17 mouse cellular contexts compared by ENCODE assay signal in genomic region chr5:107272252-107273028, GRCm38 (mm10). TPM values are rescaled to one million over a fixed set of nuclear protein-coding genes. Genes with fewer than 3 reads are reported as not detected.
DNase-seq lines count a peak whose midpoint lies in the region; ATAC-seq lines count a peak whose summit lies in the region.
"Had no signal": no experiment of that assay in that cellular context is flagged by ENCODE, and none has a peak within 500 bp of the region (broad histone marks: within the 10 kb centered on the region; RNA-seq: fewer than 3 reads in every experiment).

No protein-coding gene starts in this region.

- H3K4me2 ChIP-seq in heart, embryonic 12.5 days: no peak overlapping the region
- H3K4me2 ChIP-seq in intestine, embryonic 15.5 days (replicated peaks): no peak overlapping the region
- no peak overlapping the region for H3K4me2 ChIP-seq in kidney, embryonic 15.5 days
- no peak overlapping the region for H3K4me2 ChIP-seq in liver, embryonic 16.5 days (ENCODE audit: low read depth, low read length)
- no peak overlapping the region for H3K4me2 ChIP-seq in hindbrain, embryonic 11.5 days (replicated peaks; ENCODE audit: low read depth, low read length)
- H3K4me2 ChIP-seq: embryonic facial prominence, embryonic 12.5 days; forebrain, embryonic 13.5 days; limb, embryonic 15.5 days had no signal

- no peak overlapping the region for H3K9ac ChIP-seq in heart, embryonic 12.5 days
- H3K9ac ChIP-seq in intestine, embryonic 15.5 days: no peak overlapping the region
- no peak overlapping the region for H3K9ac ChIP-seq in kidney, embryonic 15.5 days
- H3K9ac ChIP-seq in liver, embryonic 16.5 days (ENCODE audit: low read depth, low read length): no peak overlapping the region
- no peak overlapping the region for H3K9ac ChIP-seq in hindbrain, embryonic 11.5 days (ENCODE audit: low read depth, low read length)
- H3K9ac ChIP-seq: embryonic facial prominence, embryonic 12.5 days; forebrain, embryonic 13.5 days; limb, embryonic 15.5 days had no signal

- intact Hi-C loops in heart, postnatal 10 days (cut with DNase I): no loop called here

- WGBS in heart, embryonic 12.5 days: 74% methylated on average over 11 of the region's 11 CpGs
- WGBS in intestine, embryonic 15.5 days: 40% methylated on average over 11 of the region's 11 CpGs
- whole genome bisulfite sequencing in kidney, embryonic 15.5 days: 45% methylated on average over 11 of the region's 11 CpGs
- WGBS in liver, embryonic 16.5 days (ENCODE audit: insufficient replicate concordance): 45% methylated on average over 11 of the region's 11 CpGs
- WGBS in hindbrain, embryonic 11.5 days: 58% methylated on average over 11 of the region's 11 CpGs

- H3K4me3 ChIP-seq in heart, embryonic 12.5 days: no peak overlapping the region
- no peak overlapping the region for H3K4me3 ChIP-seq in intestine, embryonic 15.5 days (replicated peaks)
- no peak overlapping the region for H3K4me3 ChIP-seq in kidney, embryonic 15.5 days (replicated peaks)
- no peak overlapping the region for H3K4me3 ChIP-seq in liver, embryonic 16.5 days (ENCODE audit: low read depth, low read length)
- H3K4me3 ChIP-seq in hindbrain, embryonic 11.5 days (ENCODE audit: low read depth, low read length): no peak overlapping the region
- H3K4me3 ChIP-seq: embryonic facial prominence, embryonic 12.5 days; forebrain, embryonic 13.5 days; limb, embryonic 15.5 days had no signal

- H3K27ac ChIP-seq in heart, embryonic 12.5 days (ENCODE audit: poor library complexity, severe bottlenecking): 0 out of 2 replicates have a peak overlapping the region, but pooled peaks have one; percentile 9
- H3K27ac ChIP-seq in intestine, embryonic 15.5 days: peak overlapping the region; percentile 37
- peak overlapping the region; percentile 15; the same call in 1 of the 2 replicates for H3K27ac ChIP-seq in kidney, embryonic 15.5 days
- no peak overlapping the region for H3K27ac ChIP-seq in liver, embryonic 16.5 days (ENCODE audit: low read length)
- H3K27ac ChIP-seq in hindbrain, embryonic 11.5 days (ENCODE audit: low read depth, low read length): no peak overlapping the region
- H3K27ac ChIP-seq: embryonic facial prominence, embryonic 12.5 days; forebrain, embryonic 13.5 days; limb, embryonic 15.5 days had no signal

- H3K9me3 ChIP-seq in heart, embryonic 12.5 days (replicated peaks): no peaks in the 10 kb centered on the region
- no peaks in the 10 kb centered on the region for H3K9me3 ChIP-seq in intestine, embryonic 15.5 days
- H3K9me3 ChIP-seq in kidney, embryonic 15.5 days (replicated peaks): no peaks in the 10 kb centered on the region
- H3K9me3 ChIP-seq in liver, embryonic 16.5 days (replicated peaks; ENCODE audit: control insufficient read depth, low read length): no peaks in the 10 kb centered on the region
- no peaks in the 10 kb centered on the region for H3K9me3 ChIP-seq in hindbrain, embryonic 11.5 days (ENCODE audit: control insufficient read depth, low read length)
- H3K9me3 ChIP-seq: embryonic facial prominence, embryonic 12.5 days; forebrain, embryonic 13.5 days; limb, embryonic 15.5 days had no signal

- no peak for ATAC-seq in heart, embryonic 12.5 days (ENCODE audit: insufficient number of reproducible peaks, low FRiP score)
- ATAC-seq in intestine, embryonic 15.5 days: peak; percentile 78
- ATAC-seq in kidney, embryonic 15.5 days (replicated peaks; ENCODE audit: low FRiP score): peak; percentile 53; the same call in 1 of the 2 replicates
- peak; percentile 25; the same call in 1 of the 2 replicates for ATAC-seq in liver, embryonic 16.5 days (ENCODE audit: low read depth)
- ATAC-seq in megakaryocyte-erythroid progenitor cell, adult 5-6 weeks (replicated peaks; ENCODE audit: low FRiP score, low TSS enrichment, poor library complexity, severe bottlenecking): no peak
- ATAC-seq in hindbrain, embryonic 11.5 days (ENCODE audit: low FRiP score): no peak
- ATAC-seq: CD4-positive, CD25-positive, alpha-beta regulatory T cell, adult 4 months; forebrain, embryonic 13.5 days had no signal

- DNase-seq in heart, postnatal 10 days: no peak
- DNase-seq in hindbrain, embryonic 11.5 days (ENCODE audit: low spot score): no peak
- DNase-seq: adrenal gland, adult 8-10 months; cerebellum, adult 18-20 months; gastrocnemius, postnatal 14 days; heart, postnatal 14 days; midbrain, embryonic 14.5 days; thymus, postnatal 4 days had no signal

- peaks cover 71% of the 10 kb centered on the region for H3K4me1 ChIP-seq in heart, embryonic 12.5 days (replicated peaks)
- H3K4me1 ChIP-seq in intestine, embryonic 15.5 days (replicated peaks): peaks cover 38% of the 10 kb centered on the region
- H3K4me1 ChIP-seq in kidney, embryonic 15.5 days: peaks cover 53% of the 10 kb centered on the region
- peaks cover 17% of the 10 kb centered on the region for H3K4me1 ChIP-seq in liver, embryonic 16.5 days (ENCODE audit: control insufficient read depth, low read depth, low read length)
- 0 out of 2 replicates have a peak, but pooled peaks cover 2% of the 10 kb centered on the region for H3K4me1 ChIP-seq in hindbrain, embryonic 11.5 days (replicated peaks; ENCODE audit: control insufficient read depth, insufficient read depth, low read length)

- no peaks in the 10 kb centered on the region for H3K27me3 ChIP-seq in heart, embryonic 12.5 days (replicated peaks)
- H3K27me3 ChIP-seq in intestine, embryonic 15.5 days (replicated peaks): no peaks in the 10 kb centered on the region
- H3K27me3 ChIP-seq in kidney, embryonic 15.5 days: no peaks in the 10 kb centered on the region
- H3K27me3 ChIP-seq in liver, embryonic 16.5 days (ENCODE audit: control insufficient read depth, insufficient read depth, low read depth, low read length): no peaks in the 10 kb centered on the region
- no peaks in the 10 kb centered on the region for H3K27me3 ChIP-seq in hindbrain, embryonic 11.5 days (ENCODE audit: control insufficient read depth, insufficient read depth, low read length)
- H3K27me3 ChIP-seq: embryonic facial prominence, embryonic 12.5 days; limb, embryonic 15.5 days had no signal

- H3K36me3 ChIP-seq in heart, embryonic 12.5 days: no peaks in the 10 kb centered on the region
- H3K36me3 ChIP-seq in intestine, embryonic 15.5 days: no peaks in the 10 kb centered on the region
- H3K36me3 ChIP-seq in kidney, embryonic 15.5 days: no peaks in the 10 kb centered on the region
- H3K36me3 ChIP-seq in liver, embryonic 16.5 days (ENCODE audit: control insufficient read depth, insufficient read depth): no peaks in the 10 kb centered on the region
- no peaks in the 10 kb centered on the region for H3K36me3 ChIP-seq in hindbrain, embryonic 11.5 days (ENCODE audit: control insufficient read depth, insufficient read depth, low read length)
- H3K36me3 ChIP-seq: embryonic facial prominence, embryonic 12.5 days had no signal

RNA-seq across cellular contexts. Expression of gene Tgfbr3, which starts 17.0 kb away (rescaled TPM):
- polyA plus RNA-seq in heart, embryonic 12.5 days (2016; fragmentation: Nextera tagmentation; extraction: Ambion mirVana): 38.1 and 38.2 TPM in 2 replicates
- total RNA-seq in heart, postnatal 10 days (2021): 10 to 100 TPM; 42.6 to 52.0 TPM
- 14.4 and 16.3 TPM in 2 replicates for polyA plus RNA-seq in intestine, embryonic 15.5 days (2015; fragmentation: Nextera tagmentation; extraction: Ambion mirVana)
- polyA plus RNA-seq in kidney, embryonic 15.5 days (2015; fragmentation: Nextera tagmentation; extraction: Ambion mirVana): 15.8 and 19.8 TPM in 2 replicates
- polyA plus RNA-seq in liver, embryonic 16.5 days (2015; fragmentation: Nextera tagmentation; extraction: Ambion mirVana): 6.5 and 6.8 TPM in 2 replicates
- 28.8 and 36.5 TPM in 2 replicates for total RNA-seq in megakaryocyte-erythroid progenitor cell, adult 5-6 weeks (2014; fragmentation: Nextera tagmentation)
- total RNA-seq in megakaryocyte-erythroid progenitor cell, adult 5-6 weeks (2017): 25.6 and 35.5 TPM in 2 replicates
- polyA plus RNA-seq in hindbrain, embryonic 11.5 days (2014; fragmentation: Nextera tagmentation; extraction: Ambion mirVana): 7.5 and 9.6 TPM in 2 replicates

RNA-seq across cellular contexts. Expression of gene Brdt, which starts 58.5 kb away (rescaled TPM):
- polyA plus RNA-seq in heart, embryonic 12.5 days (2016; fragmentation: Nextera tagmentation; extraction: Ambion mirVana): 0.31 and 0.45 TPM in 2 replicates
- 1 to 10 TPM; 1.0 to 1.2 TPM for total RNA-seq in heart, postnatal 10 days (2021)
- 1.1 and 1.2 TPM in 2 replicates for polyA plus RNA-seq in intestine, embryonic 15.5 days (2015; fragmentation: Nextera tagmentation; extraction: Ambion mirVana)
- polyA plus RNA-seq in kidney, embryonic 15.5 days (2015; fragmentation: Nextera tagmentation; extraction: Ambion mirVana): 1.7 and 2.0 TPM in 2 replicates
- 0.22 TPM in 2 replicates for polyA plus RNA-seq in liver, embryonic 16.5 days (2015; fragmentation: Nextera tagmentation; extraction: Ambion mirVana)
- total RNA-seq in megakaryocyte-erythroid progenitor cell, adult 5-6 weeks (2014; fragmentation: Nextera tagmentation): 0.11 and 0.15 TPM in 2 replicates
- total RNA-seq in megakaryocyte-erythroid progenitor cell, adult 5-6 weeks (2017): 0.85 TPM in 1 of 2 replicates, not detected in the other
- polyA plus RNA-seq in hindbrain, embryonic 11.5 days (2014; fragmentation: Nextera tagmentation; extraction: Ambion mirVana): 1.2 and 2.1 TPM in 2 replicates

Comparison
In these comparisons a context has a peak if more than half of its experiments do, and no peak if none do; other contexts are left out.
1. ATAC-seq: peak in intestine, embryonic 15.5 days (single experiment), kidney, embryonic 15.5 days (single experiment) and liver, embryonic 16.5 days (single experiment); none in heart, embryonic 12.5 days (single experiment), megakaryocyte-erythroid progenitor cell, adult 5-6 weeks (single experiment) and hindbrain, embryonic 11.5 days (single experiment).
2. H3K27ac ChIP-seq: peak in heart, embryonic 12.5 days (single experiment), intestine, embryonic 15.5 days (single experiment) and kidney, embryonic 15.5 days (single experiment); none in liver, embryonic 16.5 days (single experiment) and hindbrain, embryonic 11.5 days (single experiment).